Mouse (Mus musculus) midbrain, postnatal 0 days (tissue): Measurements from ENCODE around the gene Lias. TPM values are rescaled to one million over a fixed set of nuclear protein-coding genes. Genes with fewer than 3 reads are reported as not detected.

Source experiments
- ATAC-seq: fragments of 200-750 bp; cut with Nextera tagmentation; 2 replicates; pipeline ENCODE4 v1.8.0; 2017; ENCODE audit warnings: moderate number of reproducible peaks, mild to moderate bottlenecking, moderate TSS enrichment, moderate library complexity; ENCODE audit not compliant: low FRiP score
- DNase-seq: peaks from one replicate; pipeline ENCODE4 v3.0.0-alpha.2; 2015; ENCODE audit warnings: low spot score
- H3K27ac ChIP-seq: fragments of 300-500 bp; sonication (generic); 2 replicates; pipeline ENCODE4 v1.5.1; 2014; ENCODE audit warnings: low read depth, mild to moderate bottlenecking, low read length, mixed read lengths
- H3K27me3 ChIP-seq: fragments of 300-500 bp; sonication (generic); 2 replicates; pipeline ENCODE4 v1.6.1; 2014; ENCODE audit warnings: low read length, control low read depth, mixed read lengths; ENCODE audit not compliant: insufficient read depth
- H3K36me3 ChIP-seq: fragments of 300-500 bp; sonication (generic); 2 replicates; pipeline ENCODE4 v1.6.1; 2014; ENCODE audit warnings: low read length, control low read depth, mixed read lengths; ENCODE audit not compliant: insufficient read depth
- H3K4me1 ChIP-seq: fragments of 300-500 bp; sonication (generic); 2 replicates; pipeline ENCODE4 v1.6.1; 2014; ENCODE audit warnings: mild to moderate bottlenecking, control low read depth, antibody characterized with exemption, low read length, mixed read lengths; ENCODE audit not compliant: insufficient read depth
- H3K4me2 ChIP-seq: fragments of 300-500 bp; sonication (generic); 2 replicates; pipeline ENCODE4 v1.6.1; 2014; ENCODE audit warnings: low read depth, mild to moderate bottlenecking, low read length, mixed read lengths; ENCODE audit not compliant: poor library complexity, severe bottlenecking
- H3K4me3 ChIP-seq: fragments of 300-500 bp; sonication (generic); 2 replicates; pipeline ENCODE4 v1.5.1; 2014; ENCODE audit warnings: low read depth, mild to moderate bottlenecking, low read length, moderate library complexity
- H3K9ac ChIP-seq: fragments of 300-500 bp; sonication (generic); replicated peaks from 2 replicates; pipeline ENCODE4 v1.6.1; 2014; ENCODE audit warnings: mild to moderate bottlenecking, low read length, moderate library complexity, mixed read lengths; ENCODE audit not compliant: poor library complexity, severe bottlenecking
- H3K9me3 ChIP-seq: fragments of 300-500 bp; sonication (generic); 2 replicates; pipeline ENCODE4 v1.6.1; 2016; ENCODE audit warnings: low read length, control low read depth
- CTCF ChIP-seq: IDR thresholded peaks from 2 replicates; pipeline ENCODE4 v1.5.1; 2016; ENCODE audit warnings: antibody characterized with exemption, mild to moderate bottlenecking
- WGBS: fragments of 180-500 bp; shearing (Covaris S2); extraction: QIAGEN DNeasy Blood & Tissue Kit; methylation state at CpG from one replicate; pipeline ENCODE4 v1.1.7; 2014; 5-methylcytosine and 5-hydroxymethylcytosine counted together
- polyA plus RNA-seq: library from polyadenylated mRNA; unstranded; fragments of >200 nt; fragmentation: Nextera tagmentation; extraction: Ambion mirVana; gene quantifications from 2 replicates; pipeline ENCODE4 v1.2.1, GENCODE M21; 2015
- total RNA-seq: library from RNA; depleted of rRNA; stranded (reverse); fragments of >200 nt; gene quantifications from 2 replicates; pipeline ENCODE4 v1.2.3, GENCODE M21; 2014

Lias gene
- total and polyA plus RNA-seq, 2 experiments from 2014 or later: 18.6 to 66.2 TPM

DNA sequence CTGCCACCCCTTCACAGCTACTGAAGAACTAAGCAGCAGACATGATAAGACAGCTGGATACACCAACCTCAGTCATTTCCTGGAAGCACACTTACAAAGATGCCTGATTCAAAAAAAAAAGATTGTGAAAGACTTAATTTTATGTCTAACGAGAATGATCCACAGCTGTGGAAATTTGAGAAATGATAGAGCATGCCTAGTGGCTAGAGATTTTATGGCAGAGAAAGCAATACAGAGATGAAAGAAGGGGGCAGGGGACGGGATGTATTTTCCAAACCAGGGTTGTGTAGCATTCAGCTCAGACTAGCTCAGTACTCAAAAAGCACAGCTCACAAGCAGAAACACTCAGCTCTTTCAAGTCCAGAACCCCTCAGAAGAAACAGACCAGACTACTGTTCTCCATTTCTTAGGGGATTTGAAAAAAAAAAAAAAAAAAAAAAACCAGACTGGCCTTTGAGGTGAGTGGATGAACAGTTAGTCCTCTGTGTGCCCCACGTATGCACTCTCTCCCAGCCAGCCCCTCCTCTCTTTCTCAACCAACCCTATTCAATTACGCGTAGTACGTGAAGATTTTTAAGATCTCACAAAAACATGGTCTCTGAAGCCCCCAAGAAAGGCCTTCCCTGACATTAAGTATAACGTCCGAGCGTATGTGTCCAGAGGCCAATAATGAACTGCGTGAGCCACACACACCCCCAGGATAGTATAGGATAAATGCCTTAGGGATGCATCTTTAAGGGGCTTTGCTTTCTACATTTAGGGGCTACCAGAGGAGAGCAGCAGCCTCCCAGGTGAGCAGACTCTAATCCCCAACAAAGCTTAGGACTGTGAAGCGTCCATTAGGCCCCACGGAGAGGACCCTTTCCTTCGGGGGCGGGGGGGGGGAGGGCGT is 43.4 kb downstream of the Lias start:
- ATAC-seq: peak; percentile 38; the same call in 1 of the 2 replicates
- no peaks in the 10 kb centered on the region for H3K36me3 ChIP-seq
- peak overlapping the region; percentile 75 for H3K4me3 ChIP-seq
- peak overlapping the region; percentile 78 for H3K9ac ChIP-seq
- peak overlapping the region; percentile 89 for H3K4me2 ChIP-seq
- no peaks in the 10 kb centered on the region for H3K27me3 ChIP-seq
- TF ChIP-seq CTCF: peak; percentile 51
- no peaks in the 10 kb centered on the region for H3K9me3 ChIP-seq
- peak; percentile 46 for DNase-seq
- 1% methylated on average over 15 of the region's 15 CpGs for WGBS
- 0 out of 2 replicates have a peak, but pooled peaks cover 2% of the 10 kb centered on the region for H3K4me1 ChIP-seq
- H3K27ac ChIP-seq: peak overlapping the region; percentile 82

DNA sequence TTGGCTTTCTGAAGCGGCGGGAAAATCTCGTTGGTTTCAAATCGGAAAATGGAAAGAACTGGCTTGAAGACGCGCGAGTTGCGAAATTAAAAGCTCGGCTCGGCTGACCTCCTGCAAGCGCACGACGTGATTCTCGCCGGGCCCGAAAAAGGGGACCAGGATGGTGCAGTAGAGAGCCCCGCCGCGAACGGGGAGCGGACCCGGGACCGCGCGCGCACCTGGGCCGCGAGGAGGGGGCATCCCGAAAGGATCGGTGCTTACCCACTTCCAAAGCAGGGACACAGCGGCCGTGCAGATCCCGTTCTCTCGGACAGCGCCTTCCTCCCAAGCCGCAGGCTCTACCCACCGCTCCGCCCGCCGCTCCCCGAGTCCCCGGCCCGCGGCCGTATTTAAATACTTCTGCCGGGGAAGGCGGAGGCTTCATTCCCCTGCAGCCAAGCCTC is 44.1 kb downstream of the Lias start:
- WGBS: under 1% methylated on average over 37 of the region's 47 CpGs
- Histone ChIP-seq H3K4me2 (peak overlapping the region; percentile 89), H3K27ac (peak overlapping the region; percentile 82), H3K9me3 (no peaks in the 10 kb centered on the region), H3K9ac (peak overlapping the region; percentile 78), H3K36me3 (no peaks in the 10 kb centered on the region), H3K27me3 (no peaks in the 10 kb centered on the region), H3K4me3 (peak overlapping the region; percentile 75), H3K4me1 (0 out of 2 replicates have a peak, but pooled peaks cover 2% of the 10 kb centered on the region)
- ATAC-seq (peak; percentile 62), DNase-seq (peak; percentile 53)
- no peak for TF ChIP-seq CTCF

DNA sequence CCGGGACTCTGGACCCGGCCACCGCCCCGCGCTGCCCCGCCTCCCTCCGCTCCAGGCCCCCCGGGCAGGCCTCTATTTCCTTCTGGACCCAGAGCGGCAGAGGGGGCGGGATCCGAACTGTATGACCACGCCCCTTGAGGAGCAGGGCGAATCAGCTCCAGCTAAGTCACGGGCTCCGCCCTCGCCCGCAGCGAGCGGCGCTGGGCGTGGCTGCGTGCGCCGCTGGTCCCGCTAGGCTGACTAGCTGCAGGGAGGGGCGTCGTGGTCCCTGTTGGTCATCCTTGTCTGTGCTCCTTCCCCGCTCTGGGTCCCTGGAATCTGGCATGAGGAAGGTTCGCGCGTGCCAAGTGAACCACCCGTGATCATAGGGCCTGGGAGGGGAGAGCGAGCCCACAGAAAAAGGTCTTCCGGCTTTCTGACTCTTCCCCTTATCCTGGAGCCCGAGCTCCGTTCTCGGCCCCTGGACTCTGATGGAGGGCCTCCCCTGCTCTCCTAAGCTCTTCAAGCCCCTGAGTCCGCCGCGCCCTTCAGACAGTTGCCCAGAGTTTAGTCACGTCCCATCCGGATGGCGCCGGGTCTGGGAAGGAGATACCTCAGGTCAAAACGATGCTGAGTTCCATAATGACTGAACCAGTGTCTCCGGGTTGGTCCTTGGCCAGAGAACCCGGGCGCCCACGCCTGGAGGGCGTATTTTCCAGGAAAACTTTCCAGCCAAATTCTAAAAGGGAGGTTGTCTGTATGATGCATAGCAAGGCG is 44.7 kb downstream of the Lias start, which contains the start of gene Ugdh:
Gene Ugdh, minus strand, starts transcription at position 144 of the 756 bp plus-strand sequence.
- Histone ChIP-seq H3K9me3 (no peaks in the 10 kb centered on the region), H3K4me2 (peak within 1 kb of the TSS; percentile 89), H3K36me3 (no peaks in the 10 kb centered on the region), H3K9ac (peak within 1 kb of the TSS; percentile 78), H3K27me3 (no peaks in the 10 kb centered on the region), H3K27ac (peak within 1 kb of the TSS; percentile 82), H3K4me1 (0 out of 2 replicates have a peak, but pooled peaks cover 2% of the 10 kb centered on the region), H3K4me3 (peak within 1 kb of the TSS; percentile 75)
- TF ChIP-seq CTCF: no peak; the same call in 1 of the 2 replicates
- under 1% methylated on average over 44 of the region's 51 CpGs for WGBS
- ATAC-seq (peak; percentile 97), DNase-seq (peak; percentile 99)

DNA sequence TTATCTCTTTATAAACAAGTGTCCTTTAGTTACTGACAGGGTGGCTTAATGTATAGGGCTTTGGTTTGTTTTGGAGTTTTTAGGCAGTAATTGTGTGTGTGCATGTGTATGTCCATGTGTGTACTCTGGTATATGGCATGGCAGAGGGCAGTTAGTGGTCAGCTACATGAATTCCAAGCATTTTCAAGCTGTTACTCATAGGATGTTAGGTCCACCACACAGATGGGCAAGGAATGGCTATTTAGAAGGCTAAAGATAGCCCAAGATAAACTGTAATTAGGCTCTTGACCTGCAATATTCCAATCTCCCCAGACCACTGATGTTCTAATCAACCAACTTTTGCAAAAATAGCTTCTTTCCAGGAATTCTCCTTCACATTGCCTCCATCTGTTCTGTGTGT is 46.7 kb downstream of the Lias start:
- Histone ChIP-seq H3K36me3 (0 out of 2 replicates have a peak, but pooled peaks cover 5% of the 10 kb centered on the region), H3K9me3 (no peaks in the 10 kb centered on the region), H3K4me2 (no peak overlapping the region), H3K4me1 (0 out of 2 replicates have a peak, but pooled peaks cover 2% of the 10 kb centered on the region), H3K27ac (no peak overlapping the region), H3K27me3 (no peaks in the 10 kb centered on the region), H3K9ac (no peak overlapping the region), H3K4me3 (no peak overlapping the region)
- ATAC-seq (no peak), DNase-seq (no peak)
- TF ChIP-seq CTCF: no peak

DNA sequence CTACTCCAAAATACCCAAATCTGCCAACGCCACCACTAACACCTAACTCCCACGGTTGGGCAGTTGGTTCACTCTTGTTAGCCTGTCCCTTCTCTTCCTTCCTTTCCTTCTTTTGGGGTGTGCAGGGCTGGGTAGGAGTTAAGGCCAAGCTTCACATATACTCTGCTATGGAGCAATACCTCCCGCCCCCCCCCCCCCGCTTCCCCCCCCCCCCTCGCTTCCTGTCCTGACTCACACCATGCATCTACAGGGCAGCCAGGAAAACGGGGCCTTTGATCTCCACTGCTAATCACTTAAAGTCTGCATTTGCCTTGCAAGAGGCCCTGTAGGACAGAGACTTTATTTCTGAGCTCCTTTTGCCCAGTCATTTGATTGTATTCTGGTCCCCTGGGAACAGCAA is 53.7 kb downstream of the Lias start:
- ATAC-seq: no peak
- no peak overlapping the region for H3K4me3 ChIP-seq
- no peak overlapping the region for H3K27ac ChIP-seq
- TF ChIP-seq CTCF: no peak
- no peaks in the 10 kb centered on the region for H3K4me1 ChIP-seq
- H3K9me3 ChIP-seq: no peaks in the 10 kb centered on the region
- 77% methylated on average over 3 of the region's 6 CpGs for WGBS
- H3K4me2 ChIP-seq: no peak overlapping the region
- H3K9ac ChIP-seq: no peak overlapping the region
- H3K36me3 ChIP-seq: peaks cover 14% of the 10 kb centered on the region
- H3K27me3 ChIP-seq: no peaks in the 10 kb centered on the region
- DNase-seq: no peak
